Mouse (Mus musculus) stomach, embryonic 15.5 days (tissue): ENCODE data around the gene Gm20431. TPM values are rescaled to one million over a fixed set of nuclear protein-coding genes. Genes with fewer than 3 reads are reported as not detected.
"Not testable (repeated sequence)": the region's sequence is repeated elsewhere in the genome, so short reads cannot be mapped to it uniquely, and the experiment has no call there.

ENCODE experiments used
- ATAC-seq: fragments of 200-750 bp; cut with Nextera tagmentation; 2 replicates; pipeline ENCODE4 v1.8.0; 2017; ENCODE audit warnings: low read depth, moderate number of reproducible peaks, moderate TSS enrichment; ENCODE audit not compliant: insufficient read depth, low FRiP score
- H3K27ac ChIP-seq: fragments of 300-500 bp; sonication (generic); 2 replicates; pipeline ENCODE4 v1.5.1; 2015; ENCODE audit warnings: mild to moderate bottlenecking, inconsistent platforms
- H3K27me3 ChIP-seq: fragments of 300-500 bp; sonication (generic); replicated peaks from 2 replicates; pipeline ENCODE4 v1.6.1; 2015; ENCODE audit warnings: inconsistent platforms
- H3K36me3 ChIP-seq: fragments of 300-500 bp; sonication (generic); 2 replicates; pipeline ENCODE4 v1.6.1; 2015; ENCODE audit warnings: inconsistent platforms
- H3K4me1 ChIP-seq: fragments of 300-500 bp; sonication (generic); 2 replicates; pipeline ENCODE4 v1.6.1; 2015; ENCODE audit warnings: inconsistent platforms
- H3K4me2 ChIP-seq: fragments of 300-500 bp; sonication (generic); 2 replicates; pipeline ENCODE4 v1.6.1; 2015; ENCODE audit warnings: mild to moderate bottlenecking, inconsistent platforms
- H3K4me3 ChIP-seq: fragments of 300-500 bp; sonication (generic); replicated peaks from 2 replicates; pipeline ENCODE4 v1.5.1; 2015; ENCODE audit warnings: inconsistent platforms
- H3K9ac ChIP-seq: fragments of 300-500 bp; sonication (generic); 2 replicates; pipeline ENCODE4 v1.6.1; 2015; ENCODE audit warnings: inconsistent platforms
- H3K9me3 ChIP-seq: fragments of 300-500 bp; sonication (generic); 2 replicates; pipeline ENCODE4 v1.6.1; 2016; ENCODE audit warnings: inconsistent platforms
- WGBS: fragments of 180-500 bp; shearing (Covaris S2); methylation state at CpG from one replicate; pipeline ENCODE4 v1.1.7; 2015; 5-methylcytosine and 5-hydroxymethylcytosine counted together
- polyA plus RNA-seq: library from polyadenylated mRNA; unstranded; fragments of >200 nt; fragmentation: Nextera tagmentation; extraction: Ambion mirVana; gene quantifications from 2 replicates; pipeline ENCODE4 v1.2.1, GENCODE M21; 2015

Gm20431 gene
- polyA plus RNA-seq, 1 experiment from 2014 or later, result 9.6 TPM

DNA sequence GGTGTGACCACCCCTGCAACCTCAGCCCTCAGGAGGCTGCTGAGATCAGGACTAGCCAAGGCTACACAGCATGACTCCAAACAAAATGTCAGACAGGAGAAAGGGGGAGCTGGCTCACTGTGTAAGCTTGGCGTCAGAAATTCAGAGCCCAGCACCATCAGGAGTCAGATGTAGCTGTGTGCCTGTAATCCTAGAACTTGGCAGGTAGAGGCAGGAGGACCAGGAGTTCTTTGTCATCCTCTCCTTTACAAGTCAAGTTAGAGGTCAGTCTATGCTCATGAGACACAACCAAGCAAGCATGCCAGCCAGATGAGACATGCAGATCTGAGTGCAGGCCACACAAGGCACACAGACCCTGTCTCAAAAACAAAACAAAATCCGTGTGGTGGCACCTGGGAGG is 35.6 kb downstream of the Gm20431 start:
- ATAC-seq, result no peak
- Histone ChIP-seq H3K4me3 (no peak overlapping the region), H3K9me3 (no peaks in the 10 kb centered on the region), H3K4me1 (peaks cover 47% of the 10 kb centered on the region), H3K36me3 (peaks cover 8% of the 10 kb centered on the region), H3K27me3 (no peaks in the 10 kb centered on the region), H3K9ac (no peak overlapping the region), H3K27ac (no peak overlapping the region), H3K4me2 (no peak overlapping the region)
- WGBS, result 41% methylated on average over 2 of the region's 2 CpGs

DNA sequence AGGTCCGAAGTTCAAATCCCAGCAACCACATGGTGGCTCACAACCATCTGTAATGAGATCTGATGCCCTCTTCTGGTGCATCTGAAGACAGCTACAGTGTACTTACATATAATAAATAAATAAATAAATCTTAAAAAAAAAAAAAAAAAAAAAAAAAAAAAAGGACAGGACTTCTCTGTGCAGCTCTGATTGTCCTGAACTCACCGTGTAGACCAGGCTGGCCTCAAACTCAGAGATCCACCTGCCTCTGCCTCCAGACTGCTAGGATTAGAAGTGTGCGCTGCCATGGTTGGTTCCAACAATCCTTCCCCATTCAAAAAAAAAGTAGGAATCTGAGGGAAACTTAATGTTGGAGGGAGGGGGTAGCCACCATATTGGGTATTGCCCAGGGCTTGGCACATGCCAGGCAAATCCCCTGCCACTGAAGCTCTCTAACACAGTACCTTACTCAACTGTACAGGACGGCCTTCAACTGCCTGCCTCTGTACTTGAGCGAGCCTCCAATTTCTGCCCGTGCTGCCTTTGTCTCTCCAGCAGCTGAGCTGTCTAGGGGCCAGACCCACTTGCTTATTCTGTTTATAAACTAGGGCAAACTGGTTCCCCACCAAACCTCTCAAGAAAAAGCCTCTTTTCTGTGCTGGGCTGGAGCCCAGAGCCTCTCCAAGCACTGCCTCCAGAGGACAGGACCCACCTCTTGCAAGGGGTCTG is 36.8 kb downstream of the Gm20431 start:
- ATAC-seq, result no peak
- Histone ChIP-seq H3K9ac (no peak overlapping the region), H3K4me3 (no peak overlapping the region), H3K9me3 (no peaks in the 10 kb centered on the region), H3K4me1 (peaks cover 35% of the 10 kb centered on the region), H3K36me3 (peaks cover 8% of the 10 kb centered on the region), H3K27me3 (no peaks in the 10 kb centered on the region), H3K4me2 (no peak overlapping the region), H3K27ac (no peak overlapping the region)
- 93% methylated on average over 6 of the region's 6 CpGs for WGBS

DNA sequence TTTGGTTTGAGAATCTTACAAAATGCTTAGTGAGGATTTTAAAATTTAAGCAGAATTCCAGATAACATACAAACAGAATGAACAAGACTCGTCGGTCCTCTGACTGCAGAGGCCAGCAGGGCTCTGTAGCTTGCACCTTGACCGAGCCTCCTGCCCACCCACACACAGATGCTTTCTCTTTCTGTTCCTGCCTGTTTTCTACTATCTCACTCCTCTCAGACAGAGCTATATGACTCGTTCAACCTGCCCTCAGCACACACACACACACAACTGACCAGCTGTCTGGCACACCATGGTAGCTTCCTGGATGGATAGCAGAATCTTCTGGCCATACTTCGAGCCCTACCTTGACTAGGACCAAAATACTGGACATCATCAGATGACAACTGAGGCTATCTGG is 38.3 kb downstream of the Gm20431 start:
- Histone ChIP-seq H3K36me3 (peaks cover 11% of the 10 kb centered on the region), H3K4me2 (no peak overlapping the region), H3K4me1 (peaks cover 20% of the 10 kb centered on the region; the same call in 1 of the 2 replicates), H3K4me3 (no peak overlapping the region), H3K9ac (no peak overlapping the region), H3K27me3 (no peaks in the 10 kb centered on the region), H3K9me3 (no peaks in the 10 kb centered on the region), H3K27ac (no peak overlapping the region)
- ATAC-seq, result no peak
- WGBS, result 64% methylated on average over 5 of the region's 5 CpGs

DNA sequence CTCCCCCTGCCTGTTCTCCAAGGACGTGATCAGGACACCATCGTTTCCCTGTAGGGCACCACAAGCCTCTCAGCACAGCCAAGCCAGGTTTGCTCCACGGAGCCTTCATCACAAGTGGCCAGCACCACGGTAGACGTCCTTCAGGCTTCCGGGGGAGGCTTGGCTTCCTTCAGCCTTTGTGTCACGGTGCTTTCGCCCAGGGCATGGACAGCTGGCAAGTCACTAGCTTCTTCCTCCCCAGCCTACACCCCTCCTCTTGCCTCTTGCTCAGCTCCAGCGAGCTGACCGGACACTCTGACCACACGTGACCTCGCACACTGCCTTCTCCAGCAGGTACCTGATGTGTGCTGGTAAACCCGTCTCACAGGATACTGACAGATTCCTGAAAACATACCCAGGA is 38.9 kb downstream of the Gm20431 start:
- Histone ChIP-seq H3K4me1 (peaks cover 14% of the 10 kb centered on the region; the same call in 1 of the 2 replicates), H3K27ac (no peak overlapping the region), H3K9me3 (no peaks in the 10 kb centered on the region), H3K36me3 (peaks cover 10% of the 10 kb centered on the region), H3K4me2 (no peak overlapping the region), H3K27me3 (no peaks in the 10 kb centered on the region), H3K4me3 (no peak overlapping the region), H3K9ac (no peak overlapping the region)
- 71% methylated on average over 13 of the region's 13 CpGs for WGBS
- no peak for ATAC-seq

DNA sequence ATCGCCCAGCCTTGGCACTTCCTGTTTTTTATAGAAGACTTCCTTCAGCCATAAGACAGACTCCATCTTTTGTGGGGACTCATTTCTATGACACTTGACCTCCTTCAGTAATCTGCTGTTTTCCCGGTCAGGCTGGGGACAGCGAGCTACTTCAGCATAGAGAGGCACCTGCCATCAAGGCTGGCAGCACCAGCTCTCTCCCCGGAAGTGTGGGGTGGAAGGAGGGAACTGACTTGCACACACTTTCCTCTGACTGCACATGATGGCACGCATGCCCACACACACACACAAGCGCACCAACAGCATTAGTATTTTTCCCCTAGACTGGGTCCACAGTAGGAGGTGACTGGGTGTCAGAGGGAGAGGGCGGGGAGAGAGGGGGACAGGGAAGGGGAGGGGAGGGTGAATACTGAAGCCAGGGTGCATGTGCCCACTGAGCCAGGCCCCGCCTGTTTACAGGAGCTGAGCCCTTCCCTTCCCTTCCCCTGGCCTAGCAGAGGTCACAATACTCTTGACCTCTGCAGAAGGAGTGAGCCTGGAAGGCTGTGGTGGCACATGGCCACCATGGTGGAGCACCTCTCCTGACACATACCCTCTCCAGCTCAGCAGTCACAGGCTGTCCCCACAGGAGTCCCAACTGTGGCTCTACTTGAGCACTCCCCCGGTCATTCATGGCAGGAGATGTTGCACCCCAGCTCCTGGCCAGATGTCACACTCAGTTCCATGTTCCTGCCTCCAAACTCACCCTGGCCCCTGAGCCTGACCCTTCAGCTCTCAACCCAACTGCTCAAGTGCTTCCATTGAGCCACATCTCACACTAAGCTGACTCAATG is 39.8 kb downstream of the Gm20431 start:
- Histone ChIP-seq H3K4me1 (peaks cover 8% of the 10 kb centered on the region; the same call in 1 of the 2 replicates), H3K9me3 (no peaks in the 10 kb centered on the region), H3K27ac (no peak overlapping the region), H3K9ac (no peak overlapping the region), H3K4me3 (no peak overlapping the region), H3K27me3 (no peaks in the 10 kb centered on the region), H3K36me3 (peaks cover 14% of the 10 kb centered on the region), H3K4me2 (no peak overlapping the region)
- ATAC-seq, result no peak
- 74% methylated on average over 9 of the region's 9 CpGs for WGBS

DNA sequence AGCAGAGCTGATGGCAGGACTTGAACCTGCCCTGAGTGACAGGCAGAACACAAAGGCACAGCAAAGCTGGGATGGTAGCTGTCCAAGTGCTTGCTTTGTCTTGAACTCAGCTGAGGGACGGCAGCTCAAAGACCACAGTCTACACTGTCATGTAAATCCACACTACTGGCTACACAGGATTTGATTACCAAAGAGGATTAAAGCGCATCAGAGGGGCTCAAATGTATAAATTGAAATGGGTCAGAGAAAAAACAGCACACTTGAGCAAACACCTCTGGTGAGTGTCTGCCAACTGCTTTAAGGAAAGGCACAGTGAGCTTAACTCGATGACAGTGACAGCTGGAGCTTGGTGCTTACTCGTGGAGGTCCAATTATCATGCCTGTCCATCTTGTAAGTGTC is 43.8 kb downstream of the Gm20431 start:
- Histone ChIP-seq H3K4me3 (no peak overlapping the region), H3K27me3 (no peaks in the 10 kb centered on the region), H3K4me1 (peaks cover 7% of the 10 kb centered on the region; the same call in 1 of the 2 replicates), H3K27ac (no peak overlapping the region), H3K9me3 (no peaks in the 10 kb centered on the region), H3K4me2 (no peak overlapping the region), H3K9ac (no peak overlapping the region), H3K36me3 (peaks cover 45% of the 10 kb centered on the region)
- ATAC-seq, result no peak
- WGBS, result 59% methylated on average over 4 of the region's 4 CpGs

DNA sequence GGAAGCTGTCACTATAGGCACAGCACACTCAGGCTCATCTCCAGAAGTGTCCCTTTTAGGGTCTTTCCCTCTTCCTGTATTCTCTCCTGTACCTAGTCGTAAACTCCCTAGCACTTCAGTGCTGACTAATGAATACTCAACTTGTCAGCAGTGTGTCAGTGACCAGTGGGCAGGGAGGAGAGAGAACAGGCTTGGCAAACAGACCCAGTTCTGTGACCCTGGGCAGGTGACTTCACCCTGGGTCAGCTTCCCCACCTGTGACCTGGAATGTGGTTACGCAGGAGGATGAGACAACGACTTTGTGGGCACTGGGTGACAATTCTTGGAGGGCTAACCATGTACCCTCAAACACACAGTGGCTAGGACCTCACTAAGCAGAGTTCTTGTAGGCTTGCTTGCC is 44.3 kb downstream of the Gm20431 start:
- H3K36me3 ChIP-seq, result peaks cover 50% of the 10 kb centered on the region
- H3K27me3 ChIP-seq, result no peaks in the 10 kb centered on the region
- H3K4me3 ChIP-seq, result no peak overlapping the region
- H3K27ac ChIP-seq, result no peak overlapping the region
- no peaks in the 10 kb centered on the region for H3K9me3 ChIP-seq
- ATAC-seq, result no peak
- H3K9ac ChIP-seq, result no peak overlapping the region
- WGBS, result 75% methylated on average over 3 of the region's 3 CpGs
- 0 out of 2 replicates have a peak, but pooled peaks cover 3% of the 10 kb centered on the region for H3K4me1 ChIP-seq
- no peak overlapping the region for H3K4me2 ChIP-seq

DNA sequence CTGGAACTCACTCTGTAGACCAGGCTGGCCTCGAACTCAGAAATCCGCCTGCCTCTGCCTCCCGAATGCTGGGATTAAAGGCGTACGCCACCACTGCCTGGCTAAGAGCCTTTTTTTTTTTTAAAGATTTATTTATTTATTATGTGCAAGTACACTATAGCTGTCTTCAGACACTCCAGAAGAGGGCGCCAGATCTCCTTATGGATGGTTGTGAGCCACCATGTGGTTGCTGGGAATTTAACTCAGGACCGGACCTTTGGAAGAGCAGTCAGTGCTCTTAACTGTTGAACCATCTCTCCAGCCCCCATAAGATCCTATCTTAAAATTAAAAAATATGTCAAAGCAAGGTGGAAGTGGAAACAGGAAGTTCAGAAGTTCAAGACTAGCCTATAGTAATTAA is 48.0 kb downstream of the Gm20431 start:
- 93% methylated on average over 7 of the region's 7 CpGs for WGBS
- not testable (repeated sequence) for ATAC-seq, H3K27ac ChIP-seq, H3K27me3 ChIP-seq, H3K9me3 ChIP-seq, H3K4me1 ChIP-seq, H3K4me3 ChIP-seq, H3K4me2 ChIP-seq, H3K9ac ChIP-seq
- peaks cover 66% of the 10 kb centered on the region for H3K36me3 ChIP-seq

DNA sequence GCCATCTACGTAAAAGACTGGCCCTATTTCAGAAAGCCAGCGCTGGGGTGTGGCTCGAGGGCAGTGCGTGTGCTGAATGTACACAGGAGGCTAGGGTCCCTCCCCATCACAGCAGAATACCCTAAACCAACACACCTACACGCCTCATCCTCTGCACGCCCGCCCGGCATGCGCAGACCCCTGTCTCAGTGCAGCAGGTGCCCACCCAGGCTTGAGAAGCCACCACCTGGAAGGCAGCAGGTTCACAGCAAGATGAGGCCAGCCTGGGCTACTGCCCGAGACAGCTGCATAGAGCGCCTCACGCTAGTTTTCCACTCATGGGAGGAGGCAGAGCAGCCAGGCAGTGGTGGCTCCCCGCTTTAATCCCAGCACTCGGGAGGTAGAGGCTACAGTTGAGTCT is 49.2 kb downstream of the Gm20431 start:
- Histone ChIP-seq H3K9me3 (no peaks in the 10 kb centered on the region), H3K4me3 (no peak overlapping the region), H3K27me3 (no peaks in the 10 kb centered on the region), H3K36me3 (peaks cover 59% of the 10 kb centered on the region), H3K4me2 (no peak overlapping the region), H3K27ac (no peak overlapping the region), H3K9ac (no peak overlapping the region), H3K4me1 (no peaks in the 10 kb centered on the region)
- ATAC-seq, result no peak
- 92% methylated on average over 14 of the region's 14 CpGs for WGBS

DNA sequence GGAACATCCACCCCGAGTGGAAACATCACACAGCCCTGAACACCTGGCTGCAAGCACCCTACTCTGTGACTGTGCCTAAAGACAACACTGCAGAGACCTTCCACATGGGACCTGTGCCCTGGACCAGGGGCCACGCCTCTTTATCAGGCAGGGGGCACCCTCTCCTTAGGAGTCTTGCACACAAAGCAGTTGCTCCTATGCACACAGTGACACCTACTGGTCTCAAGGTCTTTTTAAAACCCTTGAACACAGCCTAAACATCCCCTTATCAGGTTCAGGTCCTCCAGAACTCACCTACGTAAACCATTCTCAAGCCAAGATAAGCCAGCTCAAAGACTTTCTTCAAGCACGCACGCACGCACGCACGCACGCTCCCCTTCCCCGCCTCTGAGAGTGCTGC is 50.0 kb downstream of the Gm20431 start:
- Histone ChIP-seq H3K9ac (no peak overlapping the region), H3K36me3 (peaks cover 50% of the 10 kb centered on the region), H3K4me3 (no peak overlapping the region), H3K27me3 (no peaks in the 10 kb centered on the region), H3K9me3 (no peaks in the 10 kb centered on the region), H3K27ac (no peak overlapping the region), H3K4me1 (no peaks in the 10 kb centered on the region), H3K4me2 (no peak overlapping the region)
- 78% methylated on average over 10 of the region's 10 CpGs for WGBS
- peak; percentile 21; the same call in 1 of the 2 replicates for ATAC-seq

DNA sequence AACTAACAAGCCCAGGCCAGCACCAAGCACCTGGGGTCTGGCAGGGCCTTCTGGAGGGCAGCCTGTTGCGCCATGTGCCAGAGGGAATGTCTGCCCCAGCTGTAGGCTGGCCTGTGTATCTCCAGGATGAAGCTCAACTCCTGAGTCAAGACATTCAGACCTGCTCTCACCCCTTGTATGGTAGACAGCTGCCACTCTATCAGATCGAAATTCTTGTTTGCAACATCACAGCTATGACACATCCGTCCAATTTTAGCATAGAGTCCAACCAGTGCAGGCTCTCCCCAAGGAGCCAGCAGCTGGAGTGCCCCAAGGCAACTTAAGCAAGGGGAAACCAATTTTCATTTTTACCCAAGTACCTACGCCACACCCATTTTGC is 54.6 kb downstream of the Gm20431 start:
- peaks cover 17% of the 10 kb centered on the region for H3K36me3 ChIP-seq
- 91% methylated on average over 4 of the region's 4 CpGs for WGBS
- H3K27me3 ChIP-seq, result 0 out of 2 replicates have a peak, but pooled peaks cover 5% of the 10 kb centered on the region
- H3K9me3 ChIP-seq, result no peaks in the 10 kb centered on the region
- no peak overlapping the region for H3K4me2 ChIP-seq
- no peak overlapping the region for H3K4me3 ChIP-seq
- H3K9ac ChIP-seq, result no peak overlapping the region
- 0 out of 2 replicates have a peak, but pooled peaks cover 7% of the 10 kb centered on the region for H3K4me1 ChIP-seq
- ATAC-seq, result no peak
- H3K27ac ChIP-seq, result no peak overlapping the region
